Mouse (Mus musculus): ENCODE measurements at regions not wholly inside any gene's neighbourhood (a gene's known extent, or its start where the extent isn't known, plus 50 kb on each side); places are given as distances from the start of the nearest gene placed in this dataset.

- peak; percentile 2 for DNase-seq (ENCODE audit: low read depth, low spot score)
These were observed 225.4 kb upstream of the Galnt5 start for GRCm38 (mm10) chr2:57772315-57772714.

GRCm38 (mm10) chr2:57776154-57776553, 221.5 kb upstream of the Galnt5 start:
- no peak for DNase-seq (ENCODE audit: low read depth, low spot score)

GRCm38 (mm10) chr2:57780836-57781235, 216.8 kb upstream of the Galnt5 start:
- no peak for DNase-seq (ENCODE audit: low read depth, low spot score)

- no peak for DNase-seq (ENCODE audit: low read depth, low spot score)
These were observed 204.0 kb upstream of the Galnt5 start for GRCm38 (mm10) chr2:57793519-57794296.

- DNase-seq (ENCODE audit: low read depth, low spot score), result no peak
These were observed 198.4 kb upstream of the Galnt5 start for GRCm38 (mm10) chr2:57799279-57799678.

- no peak for DNase-seq (ENCODE audit: low read depth, low spot score)
These were observed 189.8 kb upstream of the Galnt5 start for GRCm38 (mm10) chr2:57807911-57808310.

- DNase-seq (ENCODE audit: low read depth, low spot score), result no peak
These were observed 184.7 kb upstream of the Galnt5 start for GRCm38 (mm10) chr2:57812996-57813395.

- no peak for DNase-seq (ENCODE audit: low read depth, low spot score)
These were observed 177.3 kb upstream of the Galnt5 start for GRCm38 (mm10) chr2:57820343-57820742.

- no peak for DNase-seq (ENCODE audit: low read depth, low spot score)
These were observed 176.8 kb upstream of the Galnt5 start for GRCm38 (mm10) chr2:57820923-57821322.

- no peak for DNase-seq (ENCODE audit: low read depth, low spot score)
These were observed 169.4 kb upstream of the Galnt5 start for GRCm38 (mm10) chr2:57828284-57828683.

- DNase-seq (ENCODE audit: low read depth, low spot score), result peak; percentile 55
These were observed 164.9 kb upstream of the Galnt5 start for GRCm38 (mm10) chr2:57832565-57833355.

GRCm38 (mm10) chr2:57845135-57845534, 152.5 kb upstream of the Galnt5 start:
- no peak for DNase-seq (ENCODE audit: low read depth, low spot score)

GRCm38 (mm10) chr2:57847707-57848106, 150.0 kb upstream of the Galnt5 start:
- DNase-seq (ENCODE audit: low read depth, low spot score), result no peak

GRCm38 (mm10) chr2:57849338-57850057, 148.2 kb upstream of the Galnt5 start:
- DNase-seq (ENCODE audit: low read depth, low spot score), result no peak

- no peak for DNase-seq (ENCODE audit: low read depth, low spot score)
These were observed 147.7 kb upstream of the Galnt5 start for GRCm38 (mm10) chr2:57850058-57850400.

- no peak for DNase-seq (ENCODE audit: low read depth, low spot score)
These were observed 141.1 kb upstream of the Galnt5 start for GRCm38 (mm10) chr2:57856524-57857107.

GRCm38 (mm10) chr2:57865289-57865688, 132.4 kb upstream of the Galnt5 start:
- no peak for DNase-seq (ENCODE audit: low read depth, low spot score)

- DNase-seq (ENCODE audit: low read depth, low spot score), result peak; percentile 69
These were observed 129.6 kb upstream of the Galnt5 start for GRCm38 (mm10) chr2:57868046-57868445.

- no peak for DNase-seq (ENCODE audit: low read depth, low spot score)
These were observed 97.5 kb upstream of the Galnt5 start for GRCm38 (mm10) chr2:57900168-57900567.

GRCm38 (mm10) chr2:57900580-57901247, 97.0 kb upstream of the Galnt5 start:
- peak; percentile 94 for DNase-seq (ENCODE audit: low read depth, low spot score)

GRCm38 (mm10) chr2:57905184-57905583, 92.5 kb upstream of the Galnt5 start:
- DNase-seq (ENCODE audit: low read depth, low spot score), result peak; percentile 76

All from telencephalon, adult 2 months (tissue).